Mouse (Mus musculus) heart, embryonic 11.5 days (tissue): ENCODE data around the gene Rsl1d1. TPM values are rescaled to one million over a fixed set of nuclear protein-coding genes. Genes with fewer than 3 reads are reported as not detected.

Experiments
- ATAC-seq: fragments of 200-750 bp; cut with Nextera tagmentation; replicated peaks from 2 replicates; pipeline ENCODE4 v1.8.0; 2017; ENCODE audit warnings: moderate library complexity; ENCODE audit not compliant: insufficient number of reproducible peaks, low FRiP score, low TSS enrichment
- H3K27ac ChIP-seq: fragments of 300-500 bp; sonication (generic); 2 replicates; pipeline ENCODE4 v1.5.1; 2014; ENCODE audit warnings: mild to moderate bottlenecking, low read depth, low read length
- H3K27me3 ChIP-seq: fragments of 300-500 bp; sonication (generic); 2 replicates; pipeline ENCODE4 v1.6.1; 2014; ENCODE audit warnings: mild to moderate bottlenecking, low read length, mixed read lengths; ENCODE audit not compliant: control insufficient read depth, insufficient read depth
- H3K36me3 ChIP-seq: fragments of 300-500 bp; sonication (generic); 2 replicates; pipeline ENCODE4 v1.6.1; 2014; ENCODE audit warnings: mild to moderate bottlenecking, low read length, moderate library complexity, mixed read lengths; ENCODE audit not compliant: control insufficient read depth, insufficient read depth
- H3K4me1 ChIP-seq: fragments of 300-500 bp; sonication (generic); 2 replicates; pipeline ENCODE4 v1.6.1; 2014; ENCODE audit warnings: low read length; ENCODE audit not compliant: control insufficient read depth, insufficient read depth
- H3K4me2 ChIP-seq: fragments of 300-500 bp; sonication (generic); 2 replicates; pipeline ENCODE4 v1.6.1; 2014; ENCODE audit warnings: mild to moderate bottlenecking, moderate library complexity
- H3K4me3 ChIP-seq: fragments of 300-500 bp; sonication (generic); 2 replicates; pipeline ENCODE4 v1.5.1; 2014; ENCODE audit warnings: low read depth, low read length
- H3K9ac ChIP-seq: fragments of 300-500 bp; sonication (generic); 2 replicates; pipeline ENCODE4 v1.6.1; 2014; ENCODE audit warnings: mild to moderate bottlenecking, low read depth, low read length, moderate library complexity
- H3K9me3 ChIP-seq: fragments of 300-500 bp; sonication (generic); replicated peaks from 2 replicates; pipeline ENCODE4 v1.6.1; 2016; ENCODE audit warnings: low read length; ENCODE audit not compliant: control insufficient read depth
- WGBS: fragments of 180-500 bp; shearing (Covaris S2); extraction: QIAGEN DNeasy Blood & Tissue Kit; methylation state at CpG from one replicate; pipeline ENCODE4 v1.1.7; 2014; ENCODE audit not compliant: insufficient replicate concordance; 5-methylcytosine and 5-hydroxymethylcytosine counted together
- polyA plus RNA-seq: library from polyadenylated mRNA; unstranded; fragments of >200 nt; fragmentation: Nextera tagmentation; extraction: Ambion mirVana; gene quantifications from 2 replicates; pipeline ENCODE4 v1.2.1, GENCODE M21; 2014

The Rsl1d1 gene
- polyA plus RNA-seq, 1 experiment from 2014 or later = 161 TPM

DNA sequence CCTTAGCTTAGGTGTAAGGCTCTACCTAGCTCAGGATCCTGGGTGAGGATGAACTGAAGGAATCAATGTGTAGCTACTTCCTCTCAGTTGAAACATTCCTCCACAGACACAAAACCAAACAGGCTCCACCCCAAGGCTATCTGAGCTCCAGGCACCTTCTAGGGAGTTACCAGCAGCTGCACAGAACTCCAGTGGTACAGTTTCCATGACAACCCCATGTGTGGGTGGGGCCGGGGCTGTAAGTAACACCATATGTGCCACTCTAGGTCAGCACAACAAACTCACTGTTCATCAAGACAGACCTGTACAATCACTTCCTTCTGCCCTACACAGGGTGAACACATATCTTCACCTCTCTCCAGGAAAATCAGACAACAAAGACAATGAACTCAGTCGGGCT, 4.7 kb downstream of the Rsl1d1 start:
- 0 out of 2 replicates have a peak, but pooled peaks cover 3% of the 10 kb centered on the region for H3K4me1 ChIP-seq
- no peak for ATAC-seq
- H3K4me2 ChIP-seq = no peak overlapping the region
- H3K27me3 ChIP-seq = no peaks in the 10 kb centered on the region
- H3K9ac ChIP-seq = no peak overlapping the region
- whole genome bisulfite sequencing = 63% methylated on average over 2 of the region's 2 CpGs
- peaks cover 51% of the 10 kb centered on the region for H3K36me3 ChIP-seq
- no peaks in the 10 kb centered on the region for H3K9me3 ChIP-seq
- no peak overlapping the region for H3K27ac ChIP-seq
- no peak overlapping the region for H3K4me3 ChIP-seq

- no peak overlapping the region for H3K9ac ChIP-seq
- no peaks in the 10 kb centered on the region for H3K9me3 ChIP-seq
- 0 out of 2 replicates have a peak, but pooled peaks cover 3% of the 10 kb centered on the region for H3K4me1 ChIP-seq
- no peak for ATAC-seq
- H3K27ac ChIP-seq = no peak overlapping the region
- H3K27me3 ChIP-seq = no peaks in the 10 kb centered on the region
- 89% methylated on average over 4 of the region's 4 CpGs for WGBS
- no peak overlapping the region for H3K4me3 ChIP-seq
- H3K4me2 ChIP-seq = no peak overlapping the region
- peaks cover 60% of the 10 kb centered on the region for H3K36me3 ChIP-seq
These were observed 6.1 kb downstream of the Rsl1d1 start for GRCm38 (mm10) chr16:11197052-11197451.

- Histone ChIP-seq H3K4me1 (no peaks in the 10 kb centered on the region), H3K9me3 (no peaks in the 10 kb centered on the region), H3K36me3 (peaks cover 47% of the 10 kb centered on the region), H3K4me2 (no peak overlapping the region), H3K9ac (no peak overlapping the region), H3K27ac (no peak overlapping the region), H3K4me3 (no peak overlapping the region), H3K27me3 (no peaks in the 10 kb centered on the region)
- WGBS = 87% methylated on average over 2 of the region's 2 CpGs
- ATAC-seq = no peak
These were observed 9.9 kb downstream of the Rsl1d1 start for GRCm38 (mm10) chr16:11193231-11193630.

GRCm38 (mm10) chr16:11190150-11190549, 13.0 kb downstream of the Rsl1d1 start:
- H3K27me3 ChIP-seq = no peaks in the 10 kb centered on the region
- no peak overlapping the region for H3K9ac ChIP-seq
- no peaks in the 10 kb centered on the region for H3K9me3 ChIP-seq
- H3K27ac ChIP-seq = no peak overlapping the region
- peaks cover 24% of the 10 kb centered on the region for H3K36me3 ChIP-seq
- WGBS = 76% methylated on average over 7 of the region's 7 CpGs
- no peak overlapping the region for H3K4me3 ChIP-seq
- no peaks in the 10 kb centered on the region for H3K4me1 ChIP-seq
- H3K4me2 ChIP-seq = no peak overlapping the region
- no peak for ATAC-seq

GRCm38 (mm10) chr16:11177404-11177803, 25.7 kb downstream of the Rsl1d1 start:
- Histone ChIP-seq H3K27me3 (no peaks in the 10 kb centered on the region), H3K27ac (no peak overlapping the region), H3K9ac (no peak overlapping the region), H3K4me2 (no peak overlapping the region; the same call in 1 of the 2 replicates), H3K9me3 (0 out of 2 replicates have a peak, but pooled peaks cover 4% of the 10 kb centered on the region), H3K36me3 (no peaks in the 10 kb centered on the region), H3K4me1 (peaks cover 3% of the 10 kb centered on the region; the same call in 1 of the 2 replicates), H3K4me3 (no peak overlapping the region)
- 71% methylated on average over 2 of the region's 2 CpGs for WGBS
- no peak for ATAC-seq

DNA sequence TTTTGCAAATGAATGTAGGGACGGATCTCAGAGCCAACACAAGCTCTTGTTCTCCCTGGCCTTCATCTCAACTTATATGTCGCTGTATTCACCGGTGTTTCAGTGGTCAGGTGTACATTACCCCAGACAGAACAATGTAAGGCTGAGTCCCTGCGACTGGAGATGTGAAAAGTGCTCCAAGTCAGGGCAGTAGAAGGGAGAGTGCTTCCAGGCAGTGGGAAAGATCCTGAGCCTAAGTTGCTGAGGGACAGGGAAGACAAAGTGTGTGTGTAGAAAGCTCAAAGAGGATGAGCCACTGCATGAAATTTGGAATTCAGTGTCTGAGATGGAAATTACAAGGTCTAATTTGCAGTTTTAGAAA, 26.3 kb downstream of the Rsl1d1 start:
- Histone ChIP-seq H3K4me2 (peak overlapping the region; percentile 89), H3K27ac (peak overlapping the region; percentile 81), H3K9ac (peak overlapping the region; percentile 82), H3K27me3 (no peaks in the 10 kb centered on the region), H3K4me3 (peak overlapping the region; percentile 70), H3K36me3 (no peaks in the 10 kb centered on the region), H3K9me3 (0 out of 2 replicates have a peak, but pooled peaks cover 4% of the 10 kb centered on the region), H3K4me1 (peaks cover 3% of the 10 kb centered on the region; the same call in 1 of the 2 replicates)
- no peak for ATAC-seq
- 3% methylated on average over 4 of the region's 4 CpGs for WGBS

DNA sequence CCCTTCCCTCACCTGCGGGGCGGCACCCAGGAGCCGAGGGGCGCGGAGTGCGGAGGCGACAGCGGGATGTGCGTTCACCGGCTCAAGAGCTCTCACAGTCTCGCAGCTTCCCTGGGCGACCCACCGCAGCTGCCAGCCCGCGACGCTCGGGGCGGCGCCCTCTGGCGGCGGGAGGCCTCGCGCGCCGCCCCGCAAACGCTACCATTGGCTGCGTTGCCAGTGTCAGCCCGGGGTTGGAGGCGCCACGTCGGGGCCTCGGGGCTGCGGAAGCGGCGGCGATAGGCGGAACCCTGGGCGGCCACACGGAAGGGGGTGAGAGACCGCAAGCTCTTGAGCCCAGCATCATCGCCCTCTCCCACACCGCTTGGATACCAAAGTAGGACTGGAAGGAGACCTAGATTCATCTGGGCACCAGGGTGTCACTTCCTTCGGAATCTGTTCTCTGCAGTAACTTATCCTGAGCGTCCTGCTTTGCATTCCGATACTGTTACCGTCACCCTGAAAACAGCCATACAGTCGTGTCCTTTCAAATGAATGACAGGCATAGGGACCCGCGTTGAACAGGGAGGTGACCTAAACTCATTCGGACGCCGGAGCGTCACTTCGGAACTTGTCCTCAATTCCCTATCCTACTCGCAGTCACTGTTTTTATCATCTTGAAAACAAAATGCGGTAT, 26.8 kb downstream of the Rsl1d1 start, which contains the start of gene Zc3h7a:
Zc3h7a (minus strand) TSS at position 186 of the 676 bp plus-strand sequence.
- Histone ChIP-seq H3K4me3 (peak within 1 kb of the TSS; percentile 70), H3K36me3 (no peaks in the 10 kb centered on the region), H3K27me3 (no peaks in the 10 kb centered on the region), H3K9me3 (0 out of 2 replicates have a peak, but pooled peaks cover 4% of the 10 kb centered on the region), H3K9ac (peak within 1 kb of the TSS; percentile 82), H3K4me1 (peaks cover 3% of the 10 kb centered on the region; the same call in 1 of the 2 replicates), H3K4me2 (peak within 1 kb of the TSS; percentile 89), H3K27ac (peak within 1 kb of the TSS; percentile 81)
- ATAC-seq = peak; percentile 91
- under 1% methylated on average over 56 of the region's 57 CpGs for WGBS

DNA sequence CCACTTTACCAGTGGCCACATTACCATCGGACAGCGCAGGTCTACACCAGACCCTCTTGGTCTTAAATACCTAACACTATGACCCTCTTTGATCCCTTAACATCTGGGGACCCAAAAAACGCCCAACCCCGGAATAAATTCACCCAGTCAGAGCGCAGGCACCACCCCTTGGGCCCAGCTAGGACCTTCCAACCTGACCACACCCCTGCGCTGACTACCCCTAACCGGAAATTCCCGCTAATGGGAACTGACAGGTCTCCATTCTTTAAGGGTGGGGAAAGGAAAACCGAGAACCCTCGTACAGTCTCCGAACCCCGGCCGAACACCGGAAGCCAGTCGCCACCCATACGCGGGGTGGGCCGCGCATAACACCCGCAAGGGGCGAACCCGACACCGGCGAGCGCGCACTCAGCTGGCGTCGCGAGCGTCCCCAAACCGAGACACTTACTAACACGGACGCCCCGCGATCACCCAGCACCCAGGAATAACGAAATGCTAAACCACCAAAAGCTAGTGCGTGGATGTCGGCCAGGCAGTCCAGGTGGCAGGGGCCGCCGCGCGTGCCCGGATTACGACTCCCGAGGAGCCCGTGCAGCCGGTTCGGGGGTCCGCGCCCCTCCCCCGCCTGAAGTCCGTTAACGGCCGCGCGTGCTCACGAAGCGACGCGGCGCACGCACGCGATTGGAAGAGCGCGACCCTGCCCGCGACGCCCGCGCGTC, 27.5 kb downstream of the Rsl1d1 start:
- Histone ChIP-seq H3K4me1 (peaks cover 3% of the 10 kb centered on the region; the same call in 1 of the 2 replicates), H3K9me3 (0 out of 2 replicates have a peak, but pooled peaks cover 4% of the 10 kb centered on the region), H3K27me3 (no peaks in the 10 kb centered on the region), H3K4me2 (peak overlapping the region; percentile 89), H3K9ac (peak overlapping the region; percentile 82), H3K4me3 (peak overlapping the region; percentile 70), H3K36me3 (no peaks in the 10 kb centered on the region), H3K27ac (peak overlapping the region; percentile 81)
- peak; percentile 55 for ATAC-seq
- WGBS = under 1% methylated on average over 62 of the region's 72 CpGs
